Mouse (Mus musculus): ENCODE data around the gene Ppp1r9b. TPM values are rescaled to one million over a fixed set of nuclear protein-coding genes. Genes with fewer than 3 reads are reported as not detected.

Gene Ppp1r9b
- polyA plus RNA-seq, 1 experiment from 2014 or later, result 5.6 TPM

DNA sequence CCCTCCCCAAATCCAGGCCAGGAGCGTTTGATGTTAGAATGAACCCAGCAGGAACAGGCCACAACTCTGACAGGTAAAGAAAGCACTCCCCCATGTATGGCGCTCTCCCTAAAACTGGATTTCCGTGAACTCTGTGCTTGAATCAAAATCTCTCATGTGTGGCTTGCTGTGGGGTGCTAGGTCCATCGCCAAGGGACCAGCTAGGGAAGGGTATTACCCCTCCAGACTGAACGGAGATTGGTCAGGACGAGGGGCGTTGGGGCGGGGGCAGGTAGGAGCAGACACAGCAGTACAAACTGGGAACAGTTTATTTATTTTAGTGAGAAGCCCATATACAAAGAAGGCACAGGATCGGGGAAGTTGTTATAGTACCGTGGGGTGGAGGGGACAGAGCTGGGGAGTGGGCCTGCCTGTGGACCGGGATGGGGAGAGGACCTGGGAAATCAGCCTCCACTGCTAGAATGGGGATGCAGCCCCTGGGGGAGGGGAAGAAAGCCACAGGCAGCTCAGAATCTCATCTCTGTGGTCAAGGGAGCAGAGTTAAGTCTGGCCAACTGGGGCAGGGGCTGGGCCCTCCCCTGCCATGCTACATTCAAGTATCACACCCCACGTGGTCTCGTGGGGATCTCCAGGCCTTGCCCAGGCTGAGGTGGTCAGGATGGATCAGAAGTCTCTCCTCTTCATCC lies 53.5 kb downstream of the Ppp1r9b start:
- Histone ChIP-seq H3K27me3 (replicated peaks; ENCODE audit: control insufficient read depth, insufficient read depth, low read length) (no peaks in the 10 kb centered on the region), H3K4me1 (ENCODE audit: control insufficient read depth, insufficient read depth, low read length) (peaks cover 15% of the 10 kb centered on the region), H3K27ac (ENCODE audit: low read length) (no peak overlapping the region), H3K4me2 (ENCODE audit: low read depth, low read length) (no peak overlapping the region), H3K9ac (ENCODE audit: low read depth, low read length) (0 out of 2 replicates have a peak overlapping the region, but pooled peaks have one; percentile 7), H3K9me3 (ENCODE audit: control insufficient read depth, low read length) (no peaks in the 10 kb centered on the region), H3K36me3 (ENCODE audit: control insufficient read depth, insufficient read depth, low read length) (peaks cover 5% of the 10 kb centered on the region; the same call in 1 of the 2 replicates), H3K4me3 (ENCODE audit: low read length) (no peak overlapping the region)
- no peak for ATAC-seq
- 59% methylated on average over 12 of the region's 13 CpGs for WGBS

GRCm38 (mm10) chr11:95046980-95047680 lies 56.3 kb downstream of the Ppp1r9b start:
- Histone ChIP-seq H3K4me1 (ENCODE audit: control insufficient read depth, insufficient read depth, low read length) (no peaks in the 10 kb centered on the region), H3K27ac (ENCODE audit: low read length) (no peak overlapping the region), H3K4me2 (ENCODE audit: low read depth, low read length) (no peak overlapping the region), H3K4me3 (ENCODE audit: low read length) (no peak overlapping the region), H3K36me3 (ENCODE audit: control insufficient read depth, insufficient read depth, low read length) (peaks cover 5% of the 10 kb centered on the region; the same call in 1 of the 2 replicates), H3K9me3 (ENCODE audit: control insufficient read depth, low read length) (no peaks in the 10 kb centered on the region), H3K27me3 (replicated peaks; ENCODE audit: control insufficient read depth, insufficient read depth, low read length) (no peaks in the 10 kb centered on the region), H3K9ac (ENCODE audit: low read depth, low read length) (no peak overlapping the region)
- 59% methylated on average over 9 of the region's 9 CpGs for WGBS
- ATAC-seq, result no peak

DNA sequence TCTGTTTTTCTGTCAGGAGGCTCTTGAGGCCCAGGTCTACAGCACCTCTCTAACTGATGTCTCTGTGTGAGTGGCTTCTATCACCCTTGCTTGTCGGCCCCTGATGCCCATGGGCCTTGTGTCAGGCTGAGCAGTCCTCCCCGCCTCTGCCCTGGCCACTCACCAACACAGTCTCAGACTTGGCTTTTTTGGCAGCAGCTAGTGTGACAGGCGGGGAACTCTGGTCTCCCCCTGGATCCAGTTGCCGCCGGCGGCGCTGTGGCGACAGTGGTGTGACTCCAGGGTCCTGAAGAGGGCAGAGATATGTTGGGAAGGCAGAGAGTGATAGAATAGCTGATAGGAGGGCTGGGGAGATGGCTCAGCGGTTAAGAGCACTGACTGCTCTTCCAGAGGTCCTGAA lies 62.2 kb downstream of the Ppp1r9b start:
- Histone ChIP-seq H3K9ac (ENCODE audit: low read depth, low read length) (no peak overlapping the region), H3K4me3 (ENCODE audit: low read length) (no peak overlapping the region), H3K36me3 (ENCODE audit: control insufficient read depth, insufficient read depth, low read length) (peaks cover 4% of the 10 kb centered on the region), H3K4me1 (ENCODE audit: control insufficient read depth, insufficient read depth, low read length) (no peaks in the 10 kb centered on the region), H3K27ac (ENCODE audit: low read length) (no peak overlapping the region), H3K9me3 (ENCODE audit: control insufficient read depth, low read length) (no peaks in the 10 kb centered on the region), H3K4me2 (ENCODE audit: low read depth, low read length) (no peak overlapping the region), H3K27me3 (replicated peaks; ENCODE audit: control insufficient read depth, insufficient read depth, low read length) (no peaks in the 10 kb centered on the region)
- no peak for ATAC-seq
- WGBS, result 78% methylated on average over 9 of the region's 9 CpGs

Other genes starting within 250 kb of the Ppp1r9b start
- gene Cdc34b, start 249.3 kb upstream of the Ppp1r9b start, polyA plus RNA-seq (2015; fragmentation: Nextera tagmentation; extraction: Ambion mirVana), result not detected in 2 replicates
- 0.11 TPM in 1 of 2 replicates, not detected in the other for gene Tmem92, start 208.3 kb upstream of the Ppp1r9b start, polyA plus RNA-seq (2015; fragmentation: Nextera tagmentation; extraction: Ambion mirVana)
- gene Col1a1, start 54.8 kb upstream of the Ppp1r9b start, polyA plus RNA-seq (2015; fragmentation: Nextera tagmentation; extraction: Ambion mirVana), result 890 and 1,013 TPM in 2 replicates
- gene Hils1, start 23.4 kb upstream of the Ppp1r9b start, polyA plus RNA-seq (2015; fragmentation: Nextera tagmentation; extraction: Ambion mirVana), result not detected in 2 replicates
- 0.26 and 0.36 TPM in 2 replicates for gene Sgca, start 14.7 kb upstream of the Ppp1r9b start, polyA plus RNA-seq (2015; fragmentation: Nextera tagmentation; extraction: Ambion mirVana)
- 13.2 and 13.6 TPM in 2 replicates for gene Samd14, start 18.8 kb downstream of the Ppp1r9b start, polyA plus RNA-seq (2015; fragmentation: Nextera tagmentation; extraction: Ambion mirVana)
- 42.2 and 48.2 TPM in 2 replicates for gene Pdk2, start 50.3 kb downstream of the Ppp1r9b start, polyA plus RNA-seq (2015; fragmentation: Nextera tagmentation; extraction: Ambion mirVana)
- gene Itga3, start 85.8 kb downstream of the Ppp1r9b start, polyA plus RNA-seq (2015; fragmentation: Nextera tagmentation; extraction: Ambion mirVana), result 35.7 and 39.9 TPM in 2 replicates
- 0.64 and 0.71 TPM in 2 replicates for gene Dlx3, start 129.1 kb downstream of the Ppp1r9b start, polyA plus RNA-seq (2015; fragmentation: Nextera tagmentation; extraction: Ambion mirVana)
- 0.11 and 0.12 TPM in 2 replicates for gene Dlx4, start 155.2 kb downstream of the Ppp1r9b start, polyA plus RNA-seq (2015; fragmentation: Nextera tagmentation; extraction: Ambion mirVana)

Measured in intestine, embryonic 16.5 days (tissue).